Mouse (Mus musculus) Muller cell, postnatal 12 days (primary cell): Measurements from ENCODE around the gene 4931406P16Rik.

Source experiments
- DNase-seq: peaks from one replicate; pipeline ENCODE4 v3.0.0-alpha.2; 2015; ENCODE audit errors: inconsistent ontology term

4931406P16Rik gene

GRCm38 (mm10) chr7:34250738-34251137, 62.6 kb downstream of the 4931406P16Rik start, which contains the start of gene Gm6096:
Gene Gm6096, plus strand, starts transcription at chr7:34251038.
- no peak for DNase-seq

GRCm38 (mm10) chr7:34246870-34247499, 66.4 kb downstream of the 4931406P16Rik start:
- no peak for DNase-seq

- no peak for DNase-seq
Observed at GRCm38 (mm10) chr7:34242176-34242575, 71.2 kb downstream of the 4931406P16Rik start.

GRCm38 (mm10) chr7:34238086-34238485, 75.3 kb downstream of the 4931406P16Rik start:
- no peak for DNase-seq

- DNase-seq, result no peak
Observed at GRCm38 (mm10) chr7:34235602-34236001, 77.7 kb downstream of the 4931406P16Rik start.

GRCm38 (mm10) chr7:34234610-34235561, 78.5 kb downstream of the 4931406P16Rik start:
- DNase-seq, result no peak

- DNase-seq, result peak; percentile 99
Observed at GRCm38 (mm10) chr7:34233909-34234609, 79.3 kb downstream of the 4931406P16Rik start.

- DNase-seq, result no peak
Observed at GRCm38 (mm10) chr7:34232785-34233725, 80.3 kb downstream of the 4931406P16Rik start.

GRCm38 (mm10) chr7:34230116-34230515, 83.2 kb downstream of the 4931406P16Rik start, which contains the start of gene Gpi1:
Gene Gpi1, minus strand, starts transcription at chr7:34230336.
- DNase-seq, result peak; percentile 92

- DNase-seq, result peak; percentile 78
Observed at GRCm38 (mm10) chr7:34229691-34230111, 83.7 kb downstream of the 4931406P16Rik start.

- DNase-seq, result no peak
Observed at GRCm38 (mm10) chr7:34229153-34229552, 84.2 kb downstream of the 4931406P16Rik start.

GRCm38 (mm10) chr7:34228641-34229040, 84.7 kb downstream of the 4931406P16Rik start:
- peak; percentile 21 for DNase-seq

- no peak for DNase-seq
Observed at GRCm38 (mm10) chr7:34226846-34227245, 86.5 kb downstream of the 4931406P16Rik start.

GRCm38 (mm10) chr7:34226086-34226485, 87.3 kb downstream of the 4931406P16Rik start:
- DNase-seq, result no peak

GRCm38 (mm10) chr7:34224308-34224707, 89.0 kb downstream of the 4931406P16Rik start:
- DNase-seq, result no peak

- DNase-seq, result no peak
Observed at GRCm38 (mm10) chr7:34222340-34222739, 91.0 kb downstream of the 4931406P16Rik start.

- DNase-seq, result no peak
Observed at GRCm38 (mm10) chr7:34221594-34222250, 91.6 kb downstream of the 4931406P16Rik start.

- no peak for DNase-seq
Observed at GRCm38 (mm10) chr7:34218496-34218895, 94.9 kb downstream of the 4931406P16Rik start.

GRCm38 (mm10) chr7:34216474-34216873, 96.9 kb downstream of the 4931406P16Rik start:
- DNase-seq, result no peak

- no peak for DNase-seq
Observed at GRCm38 (mm10) chr7:34215481-34215880, 97.9 kb downstream of the 4931406P16Rik start.
